Mouse (Mus musculus) midbrain, postnatal 0 days (tissue): ENCODE measurements around the gene Rbm8a. TPM values are rescaled to one million over a fixed set of nuclear protein-coding genes. Genes with fewer than 3 reads are reported as not detected.
"Not testable (repeated sequence)": the region's sequence is repeated elsewhere in the genome, so short reads cannot be mapped to it uniquely, and the experiment has no call there.

Experiments
- ATAC-seq: fragments of 200-750 bp; cut with Nextera tagmentation; 2 replicates; pipeline ENCODE4 v1.8.0; 2017; ENCODE audit warnings: moderate number of reproducible peaks, mild to moderate bottlenecking, moderate TSS enrichment, moderate library complexity; ENCODE audit not compliant: low FRiP score
- DNase-seq: peaks from one replicate; pipeline ENCODE4 v3.0.0-alpha.2; 2015; ENCODE audit warnings: low spot score
- H3K27ac ChIP-seq: fragments of 300-500 bp; sonication (generic); 2 replicates; pipeline ENCODE4 v1.5.1; 2014; ENCODE audit warnings: low read depth, mild to moderate bottlenecking, low read length, mixed read lengths
- H3K27me3 ChIP-seq: fragments of 300-500 bp; sonication (generic); 2 replicates; pipeline ENCODE4 v1.6.1; 2014; ENCODE audit warnings: low read length, control low read depth, mixed read lengths; ENCODE audit not compliant: insufficient read depth
- H3K36me3 ChIP-seq: fragments of 300-500 bp; sonication (generic); 2 replicates; pipeline ENCODE4 v1.6.1; 2014; ENCODE audit warnings: low read length, control low read depth, mixed read lengths; ENCODE audit not compliant: insufficient read depth
- H3K4me1 ChIP-seq: fragments of 300-500 bp; sonication (generic); 2 replicates; pipeline ENCODE4 v1.6.1; 2014; ENCODE audit warnings: mild to moderate bottlenecking, control low read depth, antibody characterized with exemption, low read length, mixed read lengths; ENCODE audit not compliant: insufficient read depth
- H3K4me2 ChIP-seq: fragments of 300-500 bp; sonication (generic); 2 replicates; pipeline ENCODE4 v1.6.1; 2014; ENCODE audit warnings: low read depth, mild to moderate bottlenecking, low read length, mixed read lengths; ENCODE audit not compliant: poor library complexity, severe bottlenecking
- H3K4me3 ChIP-seq: fragments of 300-500 bp; sonication (generic); 2 replicates; pipeline ENCODE4 v1.5.1; 2014; ENCODE audit warnings: low read depth, mild to moderate bottlenecking, low read length, moderate library complexity
- H3K9ac ChIP-seq: fragments of 300-500 bp; sonication (generic); replicated peaks from 2 replicates; pipeline ENCODE4 v1.6.1; 2014; ENCODE audit warnings: mild to moderate bottlenecking, low read length, moderate library complexity, mixed read lengths; ENCODE audit not compliant: poor library complexity, severe bottlenecking
- H3K9me3 ChIP-seq: fragments of 300-500 bp; sonication (generic); 2 replicates; pipeline ENCODE4 v1.6.1; 2016; ENCODE audit warnings: low read length, control low read depth
- CTCF ChIP-seq: IDR thresholded peaks from 2 replicates; pipeline ENCODE4 v1.5.1; 2016; ENCODE audit warnings: antibody characterized with exemption, mild to moderate bottlenecking
- WGBS: fragments of 180-500 bp; shearing (Covaris S2); extraction: QIAGEN DNeasy Blood & Tissue Kit; methylation state at CpG from one replicate; pipeline ENCODE4 v1.1.7; 2014; 5-methylcytosine and 5-hydroxymethylcytosine counted together
- polyA plus RNA-seq: library from polyadenylated mRNA; unstranded; fragments of >200 nt; fragmentation: Nextera tagmentation; extraction: Ambion mirVana; gene quantifications from 2 replicates; pipeline ENCODE4 v1.2.1, GENCODE M21; 2015
- total RNA-seq: library from RNA; depleted of rRNA; stranded (reverse); fragments of >200 nt; gene quantifications from 2 replicates; pipeline ENCODE4 v1.2.3, GENCODE M21; 2014

Rbm8a gene
- total and polyA plus RNA-seq, 2 experiments from 2014 or later: 25.0 to 118 TPM

GRCm38 (mm10) chr3:96663432-96664239, 33.9 kb downstream of the Rbm8a start:
- Histone ChIP-seq H3K9ac (0 out of 2 replicates have a peak overlapping the region, but pooled peaks have one; percentile 0), H3K27ac (peak overlapping the region; percentile 59), H3K9me3 (no peaks in the 10 kb centered on the region), H3K36me3 (no peaks in the 10 kb centered on the region), H3K27me3 (no peaks in the 10 kb centered on the region), H3K4me3 (peak overlapping the region; percentile 27), H3K4me2 (peak overlapping the region; percentile 53), H3K4me1 (peaks cover 5% of the 10 kb centered on the region; the same call in 1 of the 2 replicates)
- 5% methylated on average over 16 of the region's 18 CpGs for WGBS
- TF ChIP-seq CTCF: peak; percentile 85
- DNase-seq (peak; percentile 88), ATAC-seq (peak; percentile 81)

DNA sequence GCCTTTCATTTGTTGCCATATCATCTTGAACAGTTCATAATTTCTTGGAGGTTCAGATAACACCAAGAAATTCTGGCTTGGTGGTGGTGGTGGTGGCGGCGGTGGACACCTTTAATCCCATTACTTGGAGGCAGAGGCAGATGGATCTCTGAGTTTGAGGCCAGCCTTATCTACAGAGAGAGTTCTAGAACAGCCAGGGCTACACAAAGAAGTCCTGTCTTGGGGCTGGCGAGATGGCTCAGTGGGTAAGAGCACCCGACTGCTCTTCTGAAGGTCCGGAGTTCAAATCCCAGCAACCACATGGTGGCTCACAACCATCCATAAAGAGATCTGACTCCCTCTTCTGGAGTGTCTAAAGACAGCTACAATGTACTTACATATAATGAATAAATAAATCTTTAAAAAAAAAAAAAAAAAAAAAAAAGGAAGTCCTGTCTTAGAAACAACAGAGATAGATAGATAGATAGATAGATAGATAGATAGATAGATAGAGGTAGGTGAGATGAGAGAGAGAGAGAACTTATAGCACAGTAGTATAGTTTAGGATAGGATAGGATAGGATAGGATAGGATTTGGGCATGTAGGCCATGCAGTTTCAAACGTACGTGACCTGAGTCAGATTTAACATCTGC, 36.1 kb downstream of the Rbm8a start:
- not testable (repeated sequence) for H3K4me3 ChIP-seq, DNase-seq, H3K4me2 ChIP-seq, H3K4me1 ChIP-seq, H3K36me3 ChIP-seq, H3K27ac ChIP-seq, ATAC-seq, H3K9me3 ChIP-seq, H3K9ac ChIP-seq, H3K27me3 ChIP-seq
- WGBS: 95% methylated on average over 7 of the region's 7 CpGs

DNA sequence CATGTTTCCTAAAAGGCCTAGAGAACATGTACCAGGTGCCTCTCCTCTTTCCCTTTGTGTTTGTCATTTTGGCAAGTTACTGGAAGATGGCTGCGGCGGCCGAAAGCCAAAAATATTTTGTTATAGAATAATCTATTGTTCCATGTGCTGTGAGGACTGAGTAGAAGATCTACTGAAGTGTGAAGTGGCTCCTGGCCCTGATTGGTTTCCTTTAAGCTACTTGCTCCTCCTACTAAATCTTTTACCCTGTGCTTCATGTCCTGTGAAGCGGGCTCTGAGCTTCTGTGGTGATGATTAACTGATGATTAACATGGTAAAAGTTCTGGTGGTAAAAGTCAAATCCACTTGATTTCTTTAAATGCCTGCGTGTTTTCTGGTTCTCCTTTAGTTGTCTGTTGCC, 37.2 kb downstream of the Rbm8a start:
- H3K9ac ChIP-seq: no peak overlapping the region
- no peak for DNase-seq
- no peak for TF ChIP-seq CTCF
- no peaks in the 10 kb centered on the region for H3K36me3 ChIP-seq
- no peak overlapping the region for H3K4me3 ChIP-seq
- no peak overlapping the region for H3K4me2 ChIP-seq
- peaks cover 5% of the 10 kb centered on the region; the same call in 1 of the 2 replicates for H3K4me1 ChIP-seq
- no peaks in the 10 kb centered on the region for H3K27me3 ChIP-seq
- WGBS: 93% methylated on average over 5 of the region's 5 CpGs
- H3K9me3 ChIP-seq: no peaks in the 10 kb centered on the region
- H3K27ac ChIP-seq: no peak overlapping the region
- no peak for ATAC-seq

DNA sequence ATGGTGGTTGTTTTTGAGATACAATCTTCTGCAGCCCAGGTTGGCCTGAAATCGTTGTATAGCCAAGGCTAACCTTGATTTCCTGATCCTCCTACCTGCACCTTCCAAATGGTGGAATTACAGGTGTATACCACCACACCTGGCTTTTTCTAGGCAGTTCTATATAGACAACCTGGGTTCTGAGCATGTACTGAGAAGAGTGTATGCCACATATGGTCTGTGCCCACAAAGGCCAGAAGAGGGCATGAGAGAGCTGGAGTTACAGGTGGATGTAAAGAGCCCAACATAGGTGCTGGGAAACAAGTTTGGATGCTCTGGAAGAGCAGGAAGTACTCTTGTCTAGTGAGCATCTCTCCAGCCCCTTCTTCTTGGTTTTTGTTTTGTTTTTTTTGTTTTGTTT, 37.6 kb downstream of the Rbm8a start:
- WGBS: 42% methylated on average over 1 of the region's 1 CpGs
- Histone ChIP-seq H3K4me3 (no peak overlapping the region), H3K9ac (no peak overlapping the region), H3K36me3 (no peaks in the 10 kb centered on the region), H3K4me2 (no peak overlapping the region), H3K9me3 (no peaks in the 10 kb centered on the region), H3K4me1 (peaks cover 5% of the 10 kb centered on the region; the same call in 1 of the 2 replicates), H3K27me3 (no peaks in the 10 kb centered on the region), H3K27ac (no peak overlapping the region)
- peak; percentile 53 for TF ChIP-seq CTCF
- DNase-seq (no peak), ATAC-seq (no peak)

GRCm38 (mm10) chr3:96668424-96669067, 38.8 kb downstream of the Rbm8a start:
- Histone ChIP-seq H3K27me3 (no peaks in the 10 kb centered on the region), H3K4me3 (no peak overlapping the region), H3K4me1 (no peaks in the 10 kb centered on the region), H3K27ac (no peak overlapping the region), H3K36me3 (no peaks in the 10 kb centered on the region), H3K9ac (no peak overlapping the region), H3K9me3 (no peaks in the 10 kb centered on the region), H3K4me2 (no peak overlapping the region)
- DNase-seq: no peak
- no peak for TF ChIP-seq CTCF
- WGBS: 98% methylated on average over 5 of the region's 5 CpGs
- ATAC-seq: no peak
